Mouse (Mus musculus) E14TG2a.4 (cell line): ENCODE measurements around the gene Olfr194.

Experiments
- CTCF ChIP-seq: conservative IDR thresholded peaks from 2 replicates; pipeline ENCODE4 v1.5.1; 2014; ENCODE audit warnings: low read length
- NANOG ChIP-seq: IDR thresholded peaks from 2 replicates; pipeline ENCODE4 v1.6.1; 2014; ENCODE audit warnings: borderline replicate concordance, low read length, mixed read lengths
- POU5F1 ChIP-seq: IDR thresholded peaks from 2 replicates; pipeline ENCODE4 v1.6.1; 2014; ENCODE audit warnings: low read length, borderline replicate concordance

GRCm38 (mm10) chr16:59130740-59131139, 9.9 kb upstream of the Olfr194 start:
- TF ChIP-seq CTCF, result no peak
- TF ChIP-seq POU5F1, result no peak
- TF ChIP-seq NANOG, result no peak
